Mouse (Mus musculus): ENCODE measurements at regions not wholly inside any gene's neighbourhood (a gene's known extent, or its start where the extent isn't known, plus 50 kb on each side); places are given as distances from the start of the nearest gene placed in this dataset.

DNA sequence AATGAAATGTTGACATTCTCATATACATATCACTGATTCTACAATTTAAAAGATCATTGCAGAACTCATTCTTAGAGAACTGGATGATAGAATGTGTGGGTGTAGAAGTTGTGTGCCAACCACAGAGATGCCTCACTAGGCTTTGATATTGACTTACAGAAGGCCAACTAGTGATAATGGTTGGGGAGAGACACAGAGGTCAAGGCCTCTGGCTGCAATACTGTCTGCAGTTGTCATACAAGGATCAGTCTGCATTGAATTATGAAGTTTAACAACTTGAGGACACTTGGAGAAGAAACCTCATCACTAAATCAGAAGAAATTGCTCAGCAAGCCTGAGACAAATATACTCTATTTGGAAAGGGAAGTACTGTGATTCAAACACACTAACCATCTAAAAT lies 357.9 kb downstream of the Dnajb9 start:
- ChIA-PET CTCF (no interaction called here), POLR2A (no interaction called here)

DNA sequence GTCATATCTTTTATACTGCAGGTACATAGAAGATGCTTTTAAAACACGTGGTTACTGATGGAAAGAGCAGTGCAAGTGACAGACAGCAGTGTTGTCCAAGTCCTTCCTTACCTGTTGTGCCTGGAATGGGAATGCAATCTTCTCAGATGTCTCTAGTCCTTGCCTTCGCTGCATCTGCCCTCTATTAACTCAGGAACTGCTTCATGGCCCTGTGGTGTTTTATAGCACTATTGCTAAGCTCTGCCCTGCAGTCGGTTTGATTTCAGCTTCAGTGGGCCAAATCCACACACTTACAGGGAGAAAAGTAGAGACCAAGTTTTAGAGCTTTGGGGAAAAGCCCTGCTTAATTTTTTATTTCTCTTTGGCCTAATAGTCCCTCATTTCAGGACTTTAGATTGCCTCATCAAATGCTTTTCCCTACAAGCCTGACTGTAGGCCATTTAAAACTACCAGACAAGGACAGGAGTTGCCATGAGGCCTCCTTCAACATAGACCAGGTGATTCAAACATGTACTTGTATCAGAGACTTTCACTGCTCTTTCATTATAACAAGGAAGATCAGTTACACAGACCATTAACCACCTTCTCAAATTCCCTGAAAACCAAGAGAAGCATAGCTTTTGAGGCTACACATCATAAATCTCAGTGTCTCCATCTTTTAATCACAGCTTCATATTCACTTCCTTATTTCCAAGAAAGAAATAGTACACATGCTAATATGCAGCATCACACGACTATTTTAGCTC lies 358.7 kb downstream of the Dnajb9 start:
- CTCF ChIA-PET = no interaction called here
- POLR2A ChIA-PET = no interaction called here

DNA sequence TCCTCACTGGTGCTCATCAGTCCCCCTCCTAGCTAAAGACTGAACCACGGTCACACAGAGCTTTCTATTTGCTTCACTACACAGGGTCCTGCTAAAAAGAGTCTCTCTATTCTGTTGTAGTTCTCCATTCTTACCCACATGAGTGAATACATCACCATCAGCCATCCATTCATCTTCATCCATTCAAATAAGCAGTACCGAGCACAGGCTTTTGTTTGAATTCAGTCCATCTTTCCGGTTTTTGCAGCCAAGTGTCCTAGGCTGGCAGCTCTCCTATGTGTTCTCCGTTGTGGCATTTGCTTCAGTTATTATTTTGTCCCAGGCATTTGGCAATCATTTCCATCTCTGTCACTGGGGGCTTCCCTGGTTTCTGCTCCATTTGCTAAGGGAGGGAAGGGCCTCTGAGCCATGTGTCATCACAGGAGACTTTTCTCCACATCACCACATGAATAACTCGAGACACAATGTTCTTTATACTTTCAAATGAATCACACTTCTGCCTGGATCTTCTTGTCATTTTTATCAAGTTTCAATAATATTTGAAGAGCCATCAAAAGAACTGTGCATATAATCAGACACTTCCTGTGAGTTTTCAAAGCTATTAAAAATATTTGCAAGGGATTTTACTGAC lies 366.1 kb downstream of the Dnajb9 start:
- ChIA-PET POLR2A (no interaction called here), CTCF (no interaction called here)

DNA sequence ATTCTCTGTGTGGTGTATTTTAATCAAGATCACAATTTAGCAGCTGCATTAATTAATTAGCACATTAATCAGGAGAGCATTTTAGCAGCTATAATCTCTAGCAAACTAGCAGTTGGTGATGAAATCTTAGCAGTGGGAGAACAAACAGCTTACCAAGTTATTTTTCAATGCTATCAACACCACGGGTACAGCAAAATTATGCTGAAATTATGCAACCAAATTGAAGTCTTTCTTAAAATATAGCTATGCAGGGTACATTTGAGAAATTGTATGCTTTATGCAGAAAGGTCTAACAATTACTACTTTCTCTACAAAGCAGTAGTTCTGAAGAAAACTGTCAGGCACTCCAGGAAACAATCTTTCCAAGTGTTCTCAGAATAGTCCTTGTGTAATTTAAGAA lies 378.1 kb downstream of the Dnajb9 start:
- CTCF ChIA-PET = no interaction called here
- POLR2A ChIA-PET = no interaction called here

DNA sequence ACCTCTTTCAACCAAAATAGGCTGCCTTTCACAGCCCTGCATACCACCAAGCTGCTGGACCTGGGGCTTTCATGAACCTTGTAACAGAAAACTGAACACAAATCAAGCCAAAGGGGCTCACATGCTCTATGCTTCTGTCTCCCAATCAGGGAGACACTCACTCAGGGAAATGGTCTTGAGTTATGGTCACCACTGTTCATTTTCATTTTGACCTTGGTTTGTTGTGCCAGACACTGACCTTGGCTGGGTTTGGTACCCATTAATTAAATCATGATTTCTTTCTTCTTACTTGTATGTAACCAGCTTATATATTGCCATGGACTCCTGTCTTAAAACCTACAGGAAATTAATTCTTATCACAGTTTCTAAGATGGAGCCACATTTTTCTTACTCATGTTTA lies 381.5 kb downstream of the Dnajb9 start:
- POLR2A ChIA-PET = no interaction called here
- CTCF ChIA-PET = no interaction called here

DNA sequence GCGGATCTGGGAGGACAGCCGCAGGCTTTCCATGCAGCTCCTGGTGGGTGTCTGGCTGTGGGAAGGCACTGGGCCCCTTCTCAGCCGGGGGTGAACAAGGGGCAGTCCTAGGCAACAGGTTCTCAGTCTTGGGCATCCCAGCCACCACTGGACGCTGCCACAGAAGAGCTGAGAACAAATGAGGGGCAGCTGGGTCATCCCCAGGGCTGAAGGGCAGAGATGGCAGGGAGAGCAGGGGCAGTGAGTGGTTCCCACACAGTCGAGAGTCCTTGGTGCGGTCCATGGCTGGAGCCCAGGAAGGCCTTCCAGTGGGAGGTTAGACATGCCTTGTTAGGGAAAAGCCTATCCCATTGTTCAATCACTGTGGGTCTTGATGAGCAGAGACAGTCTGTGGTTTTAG lies 382.2 kb downstream of the Dnajb9 start:
- POLR2A ChIA-PET = no interaction called here
- CTCF ChIA-PET = interaction anchor here in 1 of 4 experiments (1.3 kb wide), 1 partner anchor 14 kb away, joined by 3 read pairs; no protein-coding TSS in a partner anchor

DNA sequence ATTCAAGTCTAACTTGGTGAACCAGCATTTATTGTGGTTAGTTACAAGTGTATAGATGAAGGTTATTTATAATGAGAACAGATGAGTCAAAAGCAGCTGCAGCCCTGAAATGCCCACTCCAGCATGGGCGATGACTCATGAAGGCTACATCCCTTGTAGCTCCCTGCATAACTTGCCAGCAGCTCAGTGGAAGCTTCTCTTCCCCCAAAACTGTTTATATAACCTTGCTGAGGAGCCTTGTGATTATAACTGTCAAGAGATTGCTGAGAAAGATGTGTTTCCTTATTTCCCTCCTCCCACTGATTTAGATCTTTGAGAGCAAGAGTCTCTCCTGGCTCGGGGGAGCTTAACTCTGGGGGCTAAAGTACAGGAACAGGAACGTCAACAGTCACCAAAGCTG lies 382.8 kb downstream of the Dnajb9 start:
- ChIA-PET POLR2A (no interaction called here), CTCF (interaction anchor here in 1 of 4 experiments (1.3 kb wide), 1 partner anchor 13 kb away, joined by 3 read pairs; no protein-coding TSS in a partner anchor)

DNA sequence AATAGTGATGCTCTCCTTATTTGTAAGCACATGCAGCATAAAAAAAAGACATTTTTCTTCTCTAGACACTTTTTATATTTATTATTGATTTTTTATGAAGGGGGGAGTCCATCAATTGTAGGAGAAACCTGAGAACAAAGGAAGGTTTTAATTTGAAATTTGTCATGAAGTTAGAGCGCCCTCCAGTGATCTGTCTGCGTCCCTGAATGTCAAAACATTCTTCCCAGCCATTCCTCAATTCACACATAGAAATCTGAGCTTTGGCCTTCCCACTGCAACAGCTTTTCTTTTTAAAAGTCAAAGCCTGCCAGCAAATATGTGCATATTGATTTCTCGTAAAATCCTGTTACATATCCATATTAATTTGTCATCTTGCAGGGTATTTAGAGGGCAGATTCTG lies 396.6 kb downstream of the Dnajb9 start:
- ChIA-PET POLR2A (no interaction called here), CTCF (interaction anchor here in 3 of 4 experiments (0.6 to 1.0 kb wide), 5 partner anchors 14 to 1192 kb away, joined by 3 to 4 read pairs (median 3); no protein-coding TSS in a partner anchor)

DNA sequence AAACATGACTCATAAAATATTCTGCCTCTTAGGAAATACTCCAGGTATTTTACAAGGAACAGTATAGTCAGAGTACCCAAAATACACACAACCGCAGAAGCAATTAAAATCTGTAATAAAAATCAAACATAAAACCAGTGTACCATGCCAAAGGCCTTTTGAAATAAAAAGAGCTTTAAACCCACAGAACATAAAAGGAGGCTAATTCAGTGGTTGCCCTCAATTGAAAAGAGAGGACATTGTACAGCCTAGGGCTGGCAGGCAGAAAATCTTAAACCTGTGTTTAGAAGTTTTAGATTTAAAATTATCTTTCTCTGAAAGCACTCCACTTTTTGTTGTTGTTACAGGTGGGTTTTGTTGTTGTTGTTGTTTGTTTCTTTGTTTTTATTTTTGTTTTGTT lies 437.4 kb downstream of the Dnajb9 start:
- CTCF ChIA-PET = interaction anchor here in 1 of 4 experiments (0.7 kb wide), 1 partner anchor 8 kb away, joined by 3 read pairs; no protein-coding TSS in a partner anchor
- POLR2A ChIA-PET = no interaction called here

DNA sequence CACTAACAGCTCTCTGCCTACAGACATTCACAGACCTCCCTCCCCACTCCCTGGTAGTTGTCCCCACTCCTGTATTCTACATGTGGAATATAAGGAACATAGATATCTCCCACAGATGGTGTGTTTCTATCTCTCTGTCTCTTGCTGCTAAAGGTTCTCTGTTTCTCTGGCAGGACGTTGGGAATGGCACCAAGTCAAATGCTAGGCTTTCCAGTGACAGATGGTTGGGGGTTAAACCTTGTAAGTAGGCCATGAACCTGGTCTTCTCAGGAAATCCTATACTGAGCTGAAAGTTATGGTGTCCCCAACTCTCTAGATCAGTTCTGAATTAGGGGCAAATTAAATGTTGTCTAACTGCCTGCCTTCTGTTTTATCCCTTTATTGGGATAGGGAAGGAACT lies 448.0 kb downstream of the Dnajb9 start:
- ChIA-PET POLR2A (no interaction called here), CTCF (no interaction called here)
